Mouse (Mus musculus) kidney, postnatal 0 days (tissue): ENCODE measurements around the gene Slc2a4. TPM values are rescaled to one million over a fixed set of nuclear protein-coding genes. Genes with fewer than 3 reads are reported as not detected.

Experiments
- ATAC-seq: fragments of 200-750 bp; cut with Nextera tagmentation; replicated peaks from 2 replicates; pipeline ENCODE4 v1.8.0; 2017; ENCODE audit warnings: low read depth, moderate number of reproducible peaks, moderate TSS enrichment, moderate library complexity; ENCODE audit not compliant: low FRiP score
- DNase-seq: peaks from one replicate; pipeline ENCODE4 v3.0.0-alpha.2; 2016; ENCODE audit warnings: low spot score
- H3K27ac ChIP-seq: fragments of 300-500 bp; sonication (generic); 2 replicates; pipeline ENCODE4 v1.5.1; 2014; ENCODE audit warnings: mild to moderate bottlenecking
- H3K27me3 ChIP-seq: fragments of 300-500 bp; sonication (generic); 2 replicates; pipeline ENCODE4 v1.6.1; 2014; ENCODE audit warnings: low read length, mixed read lengths; ENCODE audit not compliant: insufficient read depth
- H3K36me3 ChIP-seq: fragments of 300-500 bp; sonication (generic); 2 replicates; pipeline ENCODE4 v1.6.1; 2014; ENCODE audit warnings: low read length, mixed read lengths; ENCODE audit not compliant: insufficient read depth
- H3K4me1 ChIP-seq: fragments of 300-500 bp; sonication (generic); replicated peaks from 2 replicates; pipeline ENCODE4 v1.6.1; 2014; ENCODE audit warnings: antibody characterized with exemption, low read length, mixed read lengths; ENCODE audit not compliant: insufficient read depth
- H3K4me2 ChIP-seq: fragments of 300-500 bp; sonication (generic); 2 replicates; pipeline ENCODE4 v1.6.1; 2014; ENCODE audit warnings: mild to moderate bottlenecking, low read length, moderate library complexity, mixed read lengths
- H3K4me3 ChIP-seq: fragments of 300-500 bp; sonication (generic); replicated peaks from 2 replicates; pipeline ENCODE4 v1.5.1; 2014; ENCODE audit warnings: low read depth, low read length
- H3K9ac ChIP-seq: fragments of 300-500 bp; sonication (generic); 2 replicates; pipeline ENCODE4 v1.6.1; 2014; ENCODE audit warnings: low read depth, low read length
- H3K9me3 ChIP-seq: fragments of 300-500 bp; sonication (generic); replicated peaks from 2 replicates; pipeline ENCODE4 v1.6.1; 2016; ENCODE audit warnings: low read length, inconsistent platforms, mixed read lengths
- CTCF ChIP-seq: IDR thresholded peaks from 2 replicates; pipeline ENCODE4 v1.5.1; 2016; ENCODE audit warnings: antibody characterized with exemption, low read depth, mild to moderate bottlenecking, moderate library complexity
- WGBS: fragments of 180-500 bp; shearing (Covaris S2); extraction: QIAGEN DNeasy Blood & Tissue Kit; methylation state at CpG from one replicate; pipeline ENCODE4 v1.1.7; 2014; 5-methylcytosine and 5-hydroxymethylcytosine counted together
- polyA plus RNA-seq: library from polyadenylated mRNA; unstranded; fragments of >200 nt; fragmentation: Nextera tagmentation; extraction: Ambion mirVana; gene quantifications from 2 replicates; pipeline ENCODE4 v1.2.1, GENCODE M21; 2015

Gene Slc2a4
- polyA plus RNA-seq, 1 experiment from 2014 or later: 21.4 TPM

DNA sequence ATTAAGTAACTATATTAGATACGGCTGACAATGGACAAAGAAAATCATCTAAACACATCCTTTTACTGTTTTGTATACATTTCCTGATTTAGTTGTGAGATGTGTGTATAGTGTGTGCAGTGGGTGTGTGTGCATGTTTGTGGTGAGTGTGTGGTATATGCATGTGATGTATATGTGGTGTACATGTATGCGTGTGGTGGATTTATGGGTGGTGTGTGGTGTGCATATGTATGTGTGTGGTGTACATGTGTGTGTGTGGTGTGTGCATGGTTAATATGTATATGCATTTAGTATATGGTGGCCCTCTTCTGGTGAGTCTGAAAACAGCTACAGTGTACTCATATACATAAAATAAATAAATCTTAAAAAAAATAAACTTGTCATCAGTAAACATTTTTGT is 20.5 kb downstream of the Slc2a4 start:
- TF ChIP-seq CTCF: 0 out of 2 replicates have a peak, but pooled peaks have one; percentile 13
- ATAC-seq: no peak
- H3K4me1 ChIP-seq: no peaks in the 10 kb centered on the region

DNA sequence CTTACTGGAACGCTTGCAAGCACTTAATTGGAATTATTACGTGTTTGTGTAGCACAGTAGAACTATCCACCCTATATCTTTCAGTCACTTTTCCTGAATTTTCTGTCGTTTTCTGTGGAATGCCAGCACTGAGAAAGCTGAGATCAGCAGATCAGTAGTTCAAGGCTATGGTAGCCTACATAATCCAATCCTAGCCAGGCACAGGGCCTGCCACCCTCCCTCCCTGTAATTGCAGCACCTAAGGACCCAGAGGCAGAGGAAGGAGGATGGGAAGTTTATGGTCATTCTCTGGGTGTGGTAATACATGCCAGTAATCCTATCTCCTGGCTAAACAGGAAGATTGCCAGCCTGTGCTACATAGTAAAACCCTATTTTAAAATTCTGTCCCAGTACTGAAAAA is 25.2 kb downstream of the Slc2a4 start:
- TF ChIP-seq CTCF: no peak
- H3K4me2 ChIP-seq: no peak overlapping the region
- no peaks in the 10 kb centered on the region for H3K27me3 ChIP-seq
- H3K9me3 ChIP-seq: no peaks in the 10 kb centered on the region
- no peak overlapping the region for H3K4me3 ChIP-seq
- H3K27ac ChIP-seq: peak overlapping the region; percentile 95
- H3K9ac ChIP-seq: no peak overlapping the region
- ATAC-seq (no peak), DNase-seq (no peak)
- 57% methylated on average over 3 of the region's 3 CpGs for WGBS
- H3K4me1 ChIP-seq: peaks cover 11% of the 10 kb centered on the region
- peaks cover 11% of the 10 kb centered on the region; the same call in 1 of the 2 replicates for H3K36me3 ChIP-seq

More for the DNA sequence above, 20.5 kb downstream of the Slc2a4 start:
- H3K4me2 ChIP-seq: no peak overlapping the region
- no peaks in the 10 kb centered on the region for H3K27me3 ChIP-seq
- no peak overlapping the region for H3K9ac ChIP-seq
- H3K27ac ChIP-seq: no peak overlapping the region
- no peak for DNase-seq
- no peaks in the 10 kb centered on the region for H3K9me3 ChIP-seq
- H3K36me3 ChIP-seq: no peaks in the 10 kb centered on the region
- H3K4me3 ChIP-seq: no peak overlapping the region
- 97% methylated on average over 2 of the region's 2 CpGs for WGBS

DNA sequence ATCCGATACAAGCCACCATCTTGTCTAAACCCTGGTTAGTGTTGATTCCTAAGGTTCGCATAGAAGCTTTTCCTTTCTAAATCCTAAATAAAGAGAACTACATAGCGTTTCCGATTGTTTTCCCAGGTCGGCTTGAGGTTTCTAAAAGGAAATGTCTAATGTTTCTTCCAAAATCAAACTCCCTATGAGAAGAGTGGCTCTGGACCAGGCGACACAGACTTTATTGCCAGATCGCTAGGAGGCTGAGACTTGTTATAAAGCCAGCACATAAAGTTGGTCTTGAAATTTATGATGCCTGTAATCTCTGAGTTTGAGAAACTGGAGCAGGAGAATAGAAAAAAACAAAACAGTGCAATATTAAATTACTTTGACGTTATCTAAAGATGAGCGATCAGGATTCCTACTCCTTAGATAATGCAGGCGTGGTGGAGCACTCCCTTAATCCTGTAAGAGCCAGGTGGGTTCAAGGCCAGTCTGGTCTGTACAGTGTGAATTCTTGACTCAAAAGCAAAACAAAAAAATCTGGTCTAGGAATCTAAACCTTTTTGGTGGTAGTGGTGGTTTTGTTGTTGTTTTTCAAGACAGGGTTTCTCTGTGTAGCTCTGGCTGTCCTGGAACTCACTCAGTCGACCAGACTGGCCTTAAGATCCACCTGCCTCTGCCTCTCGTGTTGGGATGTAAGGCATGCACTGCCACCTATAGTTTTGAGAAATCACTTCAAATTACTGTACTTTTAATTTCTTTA is 25.8 kb downstream of the Slc2a4 start:
- H3K36me3 ChIP-seq: peaks cover 17% of the 10 kb centered on the region
- peak; percentile 71 for DNase-seq
- H3K9ac ChIP-seq: peak overlapping the region; percentile 66
- TF ChIP-seq CTCF: peak; percentile 44
- ATAC-seq: no peak
- H3K9me3 ChIP-seq: no peaks in the 10 kb centered on the region
- peak overlapping the region; percentile 47 for H3K4me3 ChIP-seq
- no peaks in the 10 kb centered on the region for H3K27me3 ChIP-seq
- WGBS: 2% methylated on average over 12 of the region's 12 CpGs
- peak overlapping the region; percentile 64 for H3K4me2 ChIP-seq
- H3K4me1 ChIP-seq: peaks cover 11% of the 10 kb centered on the region
- H3K27ac ChIP-seq: peak overlapping the region; percentile 95

DNA sequence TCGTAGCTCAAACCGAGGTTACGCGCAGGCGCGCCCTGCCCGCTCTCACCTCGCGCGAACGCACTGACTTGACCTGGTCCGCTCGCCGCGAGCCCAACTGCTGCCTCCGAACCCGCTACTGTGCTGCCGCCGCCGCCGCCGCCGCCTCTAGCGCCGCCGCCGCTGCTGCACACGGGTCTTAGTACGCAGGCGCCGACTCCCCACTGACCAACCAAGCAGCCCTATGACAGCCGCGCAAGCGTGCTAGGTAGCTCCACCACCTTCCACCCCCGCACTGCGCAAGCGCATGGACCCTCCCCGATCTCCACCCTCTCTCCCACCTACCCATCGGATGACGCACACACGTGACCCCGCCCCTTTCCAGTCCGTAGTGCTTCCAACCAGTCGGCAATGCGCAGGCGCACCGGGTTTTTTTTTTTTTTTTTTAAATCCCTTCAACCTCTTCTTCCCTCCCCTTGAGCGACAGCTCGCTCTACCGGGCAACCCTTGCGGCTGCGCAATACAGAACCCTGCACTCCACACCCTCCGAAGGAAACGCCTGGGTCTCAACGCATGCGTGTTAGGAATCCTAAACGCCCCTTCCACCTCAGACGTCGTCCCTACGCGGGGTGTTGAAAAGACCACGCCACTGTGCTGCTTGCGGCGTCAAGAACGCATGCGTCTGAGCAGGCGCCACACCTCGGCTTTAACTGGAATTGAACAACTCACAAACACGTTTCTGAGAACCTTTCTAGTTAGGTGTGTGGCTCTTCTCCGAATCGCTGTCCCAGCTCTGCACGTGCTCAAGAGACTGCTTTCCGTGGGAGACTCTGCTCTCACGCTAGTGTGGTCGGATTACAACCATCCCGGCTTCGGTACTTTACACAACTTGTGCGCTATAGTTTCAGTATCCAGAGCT is 26.6 kb downstream of the Slc2a4 start, which contains the start of gene Eif5a:
TSS of gene Eif5a (minus strand) at position 845 of the 898 bp plus-strand sequence.
- H3K4me3 ChIP-seq: peak within 1 kb of the TSS; percentile 92
- ATAC-seq (peak; percentile 93), DNase-seq (peak; percentile 100)
- under 1% methylated on average over 75 of the region's 78 CpGs for WGBS
- peak within 1 kb of the TSS; percentile 71 for H3K4me2 ChIP-seq
- TF ChIP-seq CTCF: peak; percentile 71
- H3K27ac ChIP-seq: peak within 1 kb of the TSS; percentile 96
- peaks cover 22% of the 10 kb centered on the region for H3K36me3 ChIP-seq
- no peaks in the 10 kb centered on the region for H3K9me3 ChIP-seq
- no peaks in the 10 kb centered on the region for H3K27me3 ChIP-seq
- H3K9ac ChIP-seq: peak within 1 kb of the TSS; percentile 98
- H3K4me1 ChIP-seq: peaks cover 11% of the 10 kb centered on the region

DNA sequence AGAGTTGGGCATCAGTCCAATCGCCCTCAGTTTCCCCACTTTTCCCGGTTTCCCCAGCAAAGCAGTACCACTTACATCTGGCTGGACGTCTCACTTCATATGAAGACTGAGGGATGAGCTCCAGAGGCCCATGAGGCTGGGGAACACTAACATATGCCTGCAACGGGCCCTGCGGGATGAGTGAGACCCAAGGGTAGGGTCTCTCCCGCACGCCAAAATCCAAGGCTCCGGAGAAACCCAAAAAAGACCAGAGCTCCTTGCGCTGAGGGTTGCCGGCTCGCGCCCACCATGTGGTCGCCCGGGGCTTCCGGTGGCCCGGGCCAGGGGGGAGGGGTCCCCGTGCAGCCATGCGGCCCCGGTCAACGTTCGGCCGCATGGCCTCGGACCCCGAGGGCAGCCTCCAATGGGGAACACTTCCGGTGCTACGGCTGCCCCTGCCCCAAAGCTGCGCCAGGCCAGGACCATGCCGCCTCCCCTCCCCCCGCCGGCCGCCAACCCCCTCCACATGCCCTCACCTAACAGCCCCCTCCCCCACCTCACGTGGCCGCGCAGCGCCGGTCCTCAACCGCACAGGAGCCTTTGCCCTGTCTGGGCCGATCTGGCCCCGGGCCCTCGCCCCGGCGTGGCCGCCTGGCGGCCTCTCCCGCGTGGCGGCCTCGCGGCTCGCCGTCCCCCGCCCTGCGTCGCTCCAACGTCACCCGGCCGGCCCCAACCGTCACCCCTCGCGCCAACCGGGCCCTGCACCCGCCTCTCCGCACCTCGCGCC is 27.5 kb downstream of the Slc2a4 start:
- Histone ChIP-seq H3K9ac (peak overlapping the region; percentile 98), H3K4me2 (peak overlapping the region; percentile 71), H3K27me3 (no peaks in the 10 kb centered on the region), H3K36me3 (peaks cover 31% of the 10 kb centered on the region), H3K27ac (peak overlapping the region; percentile 96), H3K4me1 (peaks cover 11% of the 10 kb centered on the region), H3K4me3 (peak overlapping the region; percentile 92), H3K9me3 (no peaks in the 10 kb centered on the region)
- under 1% methylated on average over 53 of the region's 65 CpGs for WGBS
- TF ChIP-seq CTCF: no peak
- peak; percentile 28 for DNase-seq
- ATAC-seq: peak; percentile 37
